ENCODE assay signal across 34 mouse cellular contexts in genomic region chr19:28389146-28389545, GRCm38 (mm10).
DNase-seq lines count a peak whose midpoint lies in the region; ATAC-seq lines count a peak whose summit lies in the region.
"Had no signal": no experiment of that assay in that cellular context is flagged by ENCODE, and none has a peak within 500 bp of the region (broad histone marks: within the 10 kb centered on the region; RNA-seq: fewer than 3 reads in every experiment).

No protein-coding gene starts in this region.

- no peak overlapping the region for H3K9ac ChIP-seq in midbrain, embryonic 14.5 days (replicated peaks; ENCODE audit: low read length)
- H3K9ac ChIP-seq: embryonic facial prominence, embryonic 12.5 days; hindbrain, embryonic 12.5 days; intestine, embryonic 15.5 days; limb, embryonic 13.5 days; lung, embryonic 15.5 days; midbrain, embryonic 12.5 days; neural tube, embryonic 15.5 days; stomach, embryonic 15.5 days had no signal

- no peaks in the 10 kb centered on the region for H3K27me3 ChIP-seq in midbrain, embryonic 14.5 days (ENCODE audit: control insufficient read depth, insufficient read depth, low read length)
- H3K27me3 ChIP-seq: embryonic facial prominence, embryonic 12.5 days; hindbrain, embryonic 12.5 days; intestine, embryonic 15.5 days; limb, embryonic 13.5 days; lung, embryonic 15.5 days; megakaryocyte, embryonic 14.5 days; neural tube, embryonic 15.5 days; stomach, embryonic 15.5 days had no signal

- peak; percentile 34; the same call in 1 of the 2 replicates for ATAC-seq in megakaryocyte progenitor cell, adult 5-6 weeks (replicated peaks; ENCODE audit: poor library complexity)
- no peak for ATAC-seq in midbrain, embryonic 14.5 days (ENCODE audit: low FRiP score, low TSS enrichment)
- ATAC-seq: activated CD4-positive, CD25-positive, alpha-beta regulatory T cell, adult 4 months; hindbrain, postnatal 0 days; intestine, embryonic 15.5 days had no signal

- 73% methylated on average over 5 of the region's 5 CpGs for WGBS in midbrain, embryonic 14.5 days

- no peaks in the 10 kb centered on the region for H3K4me1 ChIP-seq in midbrain, embryonic 14.5 days (ENCODE audit: control insufficient read depth, insufficient read depth, low read length)
- H3K4me1 ChIP-seq: embryonic facial prominence, embryonic 12.5 days; hindbrain, embryonic 12.5 days; intestine, embryonic 15.5 days; lung, embryonic 15.5 days; megakaryocyte, embryonic 14.5 days; midbrain, embryonic 12.5 days; neural tube, embryonic 15.5 days; stomach, embryonic 15.5 days had no signal

- H3K9me3 ChIP-seq in midbrain, embryonic 14.5 days (ENCODE audit: control insufficient read depth, low read length), result no peaks in the 10 kb centered on the region
- H3K9me3 ChIP-seq: embryonic facial prominence, embryonic 12.5 days; hindbrain, embryonic 12.5 days; intestine, embryonic 15.5 days; limb, embryonic 13.5 days; lung, embryonic 15.5 days; midbrain, embryonic 12.5 days; neural tube, embryonic 15.5 days; stomach, embryonic 15.5 days had no signal

- no peak overlapping the region for H3K4me3 ChIP-seq in midbrain, embryonic 14.5 days (replicated peaks; ENCODE audit: low read depth, low read length)
- H3K4me3 ChIP-seq: embryonic facial prominence, embryonic 12.5 days; hindbrain, embryonic 12.5 days; intestine, embryonic 15.5 days; left cerebral cortex, adult 2 months; limb, embryonic 13.5 days; lung, embryonic 15.5 days; megakaryocyte, embryonic 14.5 days; midbrain, embryonic 12.5 days; neural tube, embryonic 15.5 days; stomach, embryonic 15.5 days had no signal

- no peaks in the 10 kb centered on the region for H3K36me3 ChIP-seq in midbrain, embryonic 14.5 days (ENCODE audit: control insufficient read depth, insufficient read depth, low read length)
- H3K36me3 ChIP-seq: embryonic facial prominence, embryonic 12.5 days; hindbrain, embryonic 12.5 days; intestine, embryonic 15.5 days; limb, embryonic 13.5 days; lung, embryonic 15.5 days; midbrain, embryonic 12.5 days; neural tube, embryonic 15.5 days; stomach, embryonic 15.5 days had no signal

- DNase-seq in 3T3-L1 (ENCODE audit: low read depth, low spot score), result peak; percentile 92
- peak; percentile 90 for DNase-seq in Muller cell, postnatal 12 days (ENCODE audit: inconsistent ontology term)
- peak; percentile 33 for DNase-seq in adrenal gland, postnatal 14 days
- no peak for DNase-seq in midbrain, embryonic 14.5 days
- no peak for DNase-seq in layer of hippocampus, adult 9-10 months (ENCODE audit: low spot score)
- no peak for DNase-seq in layer of hippocampus, postnatal 25 days (ENCODE audit: extremely low spot score in 1 of 2, low spot score in 1 of 2)
- DNase-seq: cerebellum, adult 11-12 months; cerebellum, adult 9-11 months; embryo, embryonic 11 days; gastrocnemius, postnatal 25 days; heart, adult 11 months; heart, postnatal 36 days; kidney, adult 8-10 months; kidney, postnatal 4 days; layer of hippocampus, adult 9-11 months; lung, postnatal 36 days; retina, postnatal 1 day; right cerebral cortex, postnatal 14 days had no signal

- no peak overlapping the region for H3K27ac ChIP-seq in midbrain, embryonic 14.5 days (replicated peaks; ENCODE audit: low read depth, low read length)
- H3K27ac ChIP-seq: embryonic facial prominence, embryonic 12.5 days; hindbrain, embryonic 12.5 days; hindbrain, postnatal 0 days; intestine, embryonic 15.5 days; kidney, postnatal 0 days; left cerebral cortex, adult 2 months; limb, embryonic 13.5 days; lung, embryonic 15.5 days; midbrain, embryonic 12.5 days; neural tube, embryonic 15.5 days; stomach, embryonic 15.5 days had no signal

- no peak overlapping the region for H3K4me2 ChIP-seq in midbrain, embryonic 14.5 days (ENCODE audit: low read length)
- H3K4me2 ChIP-seq: embryonic facial prominence, embryonic 12.5 days; heart, embryonic 11.5 days; hindbrain, embryonic 12.5 days; intestine, embryonic 15.5 days; limb, embryonic 13.5 days; liver, embryonic 11.5 days; lung, embryonic 15.5 days; midbrain, embryonic 12.5 days; neural tube, embryonic 15.5 days; stomach, embryonic 15.5 days had no signal

Comparison
In these comparisons a context has a peak if more than half of its experiments do, and no peak if none do; other contexts are left out.
1. DNase-seq: peak in 3T3-L1 (single experiment), Muller cell, postnatal 12 days (single experiment) and adrenal gland, postnatal 14 days (single experiment); none in midbrain, embryonic 14.5 days (single experiment), layer of hippocampus, adult 9-10 months (single experiment) and layer of hippocampus, postnatal 25 days (0 of 2).